19 mouse cellular contexts compared by ENCODE assay signal in the genomic region with DNA sequence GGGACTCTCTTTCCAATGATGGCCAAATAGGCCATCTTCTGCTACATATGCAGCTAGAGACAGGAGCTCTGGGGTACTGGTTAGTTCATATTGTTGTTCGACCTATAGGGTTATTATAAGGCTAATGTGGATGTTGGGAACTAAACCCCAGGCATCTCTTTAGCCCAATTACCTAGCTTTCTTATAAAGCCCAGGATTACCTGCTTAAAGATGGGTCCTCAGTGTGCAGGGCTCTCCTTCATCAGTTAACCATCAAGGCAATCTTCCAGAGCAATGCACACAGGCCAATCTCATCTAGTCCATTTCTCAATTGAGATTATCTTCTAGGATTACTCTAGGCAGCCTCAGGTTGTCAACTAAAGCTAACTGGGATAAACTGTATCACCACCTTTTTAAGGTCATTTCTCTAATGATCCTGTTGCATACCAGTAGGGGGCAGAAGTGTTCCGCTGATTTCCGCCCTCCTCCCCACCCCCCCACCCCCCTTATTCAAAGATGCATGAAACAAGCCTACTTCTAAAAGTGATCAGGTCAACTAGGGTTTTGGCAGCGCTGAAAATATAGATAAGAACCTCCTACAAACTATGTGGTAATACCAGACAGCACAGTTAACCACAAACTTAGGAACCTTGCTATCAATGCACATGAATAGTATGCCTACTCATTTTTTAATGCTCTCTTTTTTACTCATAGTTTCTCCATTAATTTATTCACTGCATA. TPM values are rescaled to one million over a fixed set of nuclear protein-coding genes. Genes with fewer than 3 reads are reported as not detected.
DNase-seq lines count a peak whose midpoint lies in the region; ATAC-seq lines count a peak whose summit lies in the region.
"Had no signal": no experiment of that assay in that cellular context is flagged by ENCODE, and none has a peak within 500 bp of the region (broad histone marks: within the 10 kb centered on the region; RNA-seq: fewer than 3 reads in every experiment).

No protein-coding gene starts in this region.

- peaks cover 6% of the 10 kb centered on the region for H3K4me1 ChIP-seq in liver, embryonic 15.5 days (replicated peaks)
- H3K4me1 ChIP-seq in hindbrain, embryonic 14.5 days (replicated peaks; ENCODE audit: control insufficient read depth, insufficient read depth, low read length): no peaks in the 10 kb centered on the region
- H3K4me1 ChIP-seq: forebrain, embryonic 15.5 days; hindbrain, embryonic 12.5 days; limb, embryonic 12.5 days; stomach, embryonic 15.5 days had no signal

- 5% methylated on average over 4 of the region's 4 CpGs for WGBS in liver, embryonic 15.5 days (ENCODE audit: insufficient replicate concordance)
- WGBS in hindbrain, embryonic 14.5 days: 27% methylated on average over 4 of the region's 4 CpGs

- no peak for ATAC-seq in CD4-positive, CD25-positive, alpha-beta regulatory T cell, adult 4 months
- ATAC-seq in liver, embryonic 15.5 days (ENCODE audit: insufficient read depth): peak; percentile 91
- ATAC-seq in hindbrain, embryonic 14.5 days (ENCODE audit: low FRiP score): no peak
- ATAC-seq: forebrain, embryonic 15.5 days had no signal

- peak overlapping the region; percentile 45; the same call in 1 of the 2 replicates for H3K27ac ChIP-seq in liver, embryonic 15.5 days (replicated peaks)
- H3K27ac ChIP-seq in hindbrain, embryonic 14.5 days: no peak overlapping the region
- H3K27ac ChIP-seq: forebrain, embryonic 15.5 days; hindbrain, embryonic 12.5 days; limb, embryonic 12.5 days; stomach, embryonic 15.5 days had no signal

- no peaks in the 10 kb centered on the region for H3K27me3 ChIP-seq in liver, embryonic 15.5 days
- no peaks in the 10 kb centered on the region for H3K27me3 ChIP-seq in hindbrain, embryonic 14.5 days (ENCODE audit: control insufficient read depth, insufficient read depth, low read length)
- H3K27me3 ChIP-seq: forebrain, embryonic 15.5 days; hindbrain, embryonic 12.5 days; limb, embryonic 12.5 days; stomach, embryonic 15.5 days had no signal

- H3K4me3 ChIP-seq in liver, embryonic 15.5 days (replicated peaks): no peak overlapping the region
- no peak overlapping the region for H3K4me3 ChIP-seq in hindbrain, embryonic 14.5 days (replicated peaks; ENCODE audit: low read length)
- H3K4me3 ChIP-seq: forebrain, embryonic 15.5 days; hindbrain, embryonic 12.5 days; limb, embryonic 12.5 days; stomach, embryonic 15.5 days had no signal

- no peaks in the 10 kb centered on the region for H3K9me3 ChIP-seq in liver, embryonic 15.5 days (replicated peaks)
- no peaks in the 10 kb centered on the region for H3K9me3 ChIP-seq in hindbrain, embryonic 14.5 days (ENCODE audit: control insufficient read depth, low read length)
- H3K9me3 ChIP-seq: forebrain, embryonic 15.5 days; hindbrain, embryonic 12.5 days; limb, embryonic 12.5 days; stomach, embryonic 15.5 days had no signal

- peak; percentile 37 for DNase-seq in CD4-positive, CD25-positive, alpha-beta regulatory T cell, adult 2 months (ENCODE audit: low read depth, low spot score)
- DNase-seq in A20 (ENCODE audit: low read depth, low spot score): peak; percentile 55
- DNase-seq in c-Kit-positive CD71-positive TER-119-positive erythroid progenitor cells, embryonic 14.5 days (ENCODE audit: low spot score): peak; percentile 64
- DNase-seq in right cerebral cortex, adult 18-20 months: no peak
- no peak for DNase-seq in hindbrain, embryonic 14.5 days (ENCODE audit: low spot score)
- no peak for DNase-seq in left cerebral cortex, adult 8-10 months (ENCODE audit: low spot score in 2 of 2)
- DNase-seq: cerebellum, adult 9-11 months; kidney, adult 2 months; lung, postnatal 36 days had no signal

- no peaks in the 10 kb centered on the region for H3K36me3 ChIP-seq in liver, embryonic 15.5 days (replicated peaks)
- no peaks in the 10 kb centered on the region for H3K36me3 ChIP-seq in hindbrain, embryonic 14.5 days (replicated peaks; ENCODE audit: control insufficient read depth, insufficient read depth)
- H3K36me3 ChIP-seq: forebrain, embryonic 15.5 days; hindbrain, embryonic 12.5 days; limb, embryonic 12.5 days; stomach, embryonic 15.5 days had no signal

- no peak overlapping the region for H3K9ac ChIP-seq in liver, embryonic 15.5 days
- no peak overlapping the region for H3K9ac ChIP-seq in hindbrain, embryonic 14.5 days
- H3K9ac ChIP-seq: forebrain, embryonic 15.5 days; hindbrain, embryonic 12.5 days; limb, embryonic 12.5 days; stomach, embryonic 15.5 days had no signal

- no peak overlapping the region for H3K4me2 ChIP-seq in liver, embryonic 15.5 days
- H3K4me2 ChIP-seq in hindbrain, embryonic 14.5 days (replicated peaks): no peak overlapping the region
- H3K4me2 ChIP-seq: forebrain, embryonic 15.5 days; hindbrain, embryonic 12.5 days; limb, embryonic 12.5 days; stomach, embryonic 15.5 days had no signal

RNA-seq across cellular contexts. Expression of a gene that starts 1.2 kb away (rescaled TPM):
- polyA plus RNA-seq in CD4-positive, CD25-positive, alpha-beta regulatory T cell, adult 4 months (2017; shearing (Covaris generic)): not detected
- not detected in 2 replicates for polyA plus RNA-seq in liver, embryonic 15.5 days (2015; fragmentation: Nextera tagmentation; extraction: Ambion mirVana)
- not detected in 2 replicates for polyA plus RNA-seq in hindbrain, embryonic 14.5 days (2014; fragmentation: Nextera tagmentation; extraction: Ambion mirVana)
- total RNA-seq in left cerebral cortex, adult 8-10 months (2022): not detected
- total RNA-seq: gastrocnemius, postnatal 4 days; layer of hippocampus, adult 18-20 months; midbrain, postnatal 0 days had no signal
- polyA plus RNA-seq: embryonic facial prominence, embryonic 14.5 days; forebrain, embryonic 15.5 days; hindbrain, embryonic 12.5 days; kidney, adult 2 months; limb, embryonic 12.5 days; midbrain, postnatal 0 days; stomach, embryonic 15.5 days had no signal

RNA-seq across cellular contexts. Expression of a gene that starts 13.3 kb away (rescaled TPM):
- polyA plus RNA-seq in CD4-positive, CD25-positive, alpha-beta regulatory T cell, adult 4 months (2017; shearing (Covaris generic)): not detected
- polyA plus RNA-seq in liver, embryonic 15.5 days (2015; fragmentation: Nextera tagmentation; extraction: Ambion mirVana): not detected in 2 replicates
- polyA plus RNA-seq in hindbrain, embryonic 14.5 days (2014; fragmentation: Nextera tagmentation; extraction: Ambion mirVana): not detected in 2 replicates
- not detected for total RNA-seq in left cerebral cortex, adult 8-10 months (2022)
- total RNA-seq: gastrocnemius, postnatal 4 days; layer of hippocampus, adult 18-20 months; midbrain, postnatal 0 days had no signal
- polyA plus RNA-seq: embryonic facial prominence, embryonic 14.5 days; forebrain, embryonic 15.5 days; hindbrain, embryonic 12.5 days; kidney, adult 2 months; limb, embryonic 12.5 days; midbrain, postnatal 0 days; stomach, embryonic 15.5 days had no signal

RNA-seq across cellular contexts. Expression of a gene that starts 21.0 kb away (rescaled TPM):
- polyA plus RNA-seq in CD4-positive, CD25-positive, alpha-beta regulatory T cell, adult 4 months (2017; shearing (Covaris generic)): 1 to 10 TPM in 1 of 2 experiments, not detected in 1; 2.4 TPM
- 48,050 and 52,773 TPM in 2 replicates for polyA plus RNA-seq in liver, embryonic 15.5 days (2015; fragmentation: Nextera tagmentation; extraction: Ambion mirVana)
- 1,734 and 1,868 TPM in 2 replicates for polyA plus RNA-seq in hindbrain, embryonic 14.5 days (2014; fragmentation: Nextera tagmentation; extraction: Ambion mirVana)
- total RNA-seq in left cerebral cortex, adult 8-10 months (2022): 10 to 100 TPM; 16.8 to 31.9 (median 25.7) TPM

RNA-seq across cellular contexts. Expression of a gene that starts 21.4 kb away (rescaled TPM):
- polyA plus RNA-seq in CD4-positive, CD25-positive, alpha-beta regulatory T cell, adult 4 months (2017; shearing (Covaris generic)): not detected
- not detected in 2 replicates for polyA plus RNA-seq in liver, embryonic 15.5 days (2015; fragmentation: Nextera tagmentation; extraction: Ambion mirVana)
- polyA plus RNA-seq in hindbrain, embryonic 14.5 days (2014; fragmentation: Nextera tagmentation; extraction: Ambion mirVana): not detected in 2 replicates
- total RNA-seq in left cerebral cortex, adult 8-10 months (2022): not detected
- total RNA-seq: gastrocnemius, postnatal 4 days; layer of hippocampus, adult 18-20 months; midbrain, postnatal 0 days had no signal
- polyA plus RNA-seq: forebrain, embryonic 15.5 days; hindbrain, embryonic 12.5 days; kidney, adult 2 months; limb, embryonic 12.5 days; midbrain, postnatal 0 days; stomach, embryonic 15.5 days had no signal

RNA-seq across cellular contexts. Expression of a gene that starts 35.1 kb away (rescaled TPM):
- 1 to 10 TPM; 3.4 to 7.7 TPM for polyA plus RNA-seq in CD4-positive, CD25-positive, alpha-beta regulatory T cell, adult 4 months (2017; shearing (Covaris generic))
- polyA plus RNA-seq in liver, embryonic 15.5 days (2015; fragmentation: Nextera tagmentation; extraction: Ambion mirVana): 116,188 and 122,775 TPM in 2 replicates
- 4,248 and 5,201 TPM in 2 replicates for polyA plus RNA-seq in hindbrain, embryonic 14.5 days (2014; fragmentation: Nextera tagmentation; extraction: Ambion mirVana)
- 100 to 1,000 TPM; 204 to 381 (median 262) TPM for total RNA-seq in left cerebral cortex, adult 8-10 months (2022)

Comparison
In these comparisons a context has a peak if more than half of its experiments do, and no peak if none do; other contexts are left out.
1. DNase-seq: peak in CD4-positive, CD25-positive, alpha-beta regulatory T cell, adult 2 months (single experiment), A20 (single experiment) and c-Kit-positive CD71-positive TER-119-positive erythroid progenitor cells, embryonic 14.5 days (single experiment); none in right cerebral cortex, adult 18-20 months (single experiment), hindbrain, embryonic 14.5 days (single experiment) and left cerebral cortex, adult 8-10 months (0 of 2).
2. RNA of a gene that starts 21.0 kb away (polyA plus RNA-seq): 48,050 to 52,773 TPM in liver, embryonic 15.5 days and 1,734 to 1,868 TPM in hindbrain, embryonic 14.5 days; 2.4 TPM in CD4-positive, CD25-positive, alpha-beta regulatory T cell, adult 4 months; every median in the first group is over 100 times any median in the second.